Mouse (Mus musculus) stomach, postnatal 0 days (tissue): ENCODE measurements around the gene Ncln.

ENCODE experiments used
- CTCF ChIP-seq: IDR thresholded peaks from 2 replicates; pipeline ENCODE4 v1.5.1; 2016; ENCODE audit warnings: antibody characterized with exemption, low read depth, mild to moderate bottlenecking, moderate library complexity
- EP300 ChIP-seq: optimal IDR thresholded peaks from 2 replicates; pipeline ENCODE3; 2016; ENCODE audit warnings: antibody characterized with exemption

DNA sequence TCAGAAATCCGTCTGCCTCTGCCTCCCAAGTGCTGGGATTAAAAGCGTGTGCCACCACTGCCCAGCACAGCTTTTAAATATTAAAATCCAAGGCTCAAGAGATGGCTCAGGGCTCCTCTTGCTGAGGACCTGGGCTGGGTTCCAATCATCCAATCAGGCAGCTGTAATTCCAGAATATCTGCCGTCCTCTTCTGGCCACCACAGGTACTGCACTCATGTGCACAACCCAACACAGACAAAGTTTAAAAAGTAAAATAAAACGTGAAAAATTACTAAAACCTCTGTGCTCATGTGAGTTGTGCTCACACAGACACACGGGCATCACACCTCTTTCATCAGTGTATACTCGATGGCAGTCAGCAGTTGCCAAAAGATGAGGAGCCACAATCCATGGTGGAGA lies 40.5 kb upstream of the Ncln start:
- peak; percentile 65 for TF ChIP-seq CTCF
- TF ChIP-seq EP300 = no peak
